Mouse (Mus musculus) layer of hippocampus, adult 6 months (tissue): ENCODE data around the gene Dynlrb1. TPM values are rescaled to one million over a fixed set of nuclear protein-coding genes. Genes with fewer than 3 reads are reported as not detected.

ENCODE experiments used
- long read RNA-seq, 2 experiments: library from polyadenylated mRNA; unstranded; transcript quantifications; one replicate each; pipeline ENCODE4 v2.0.0; 2019 to 2020
- polyA plus RNA-seq: library from polyadenylated mRNA; unstranded; fragments of <200 nt; fragmentation: Nextera tagmentation; gene quantifications from 2 replicates; pipeline ENCODE4 v1.2.3, GENCODE M21; 2021

Gene Dynlrb1
- polyA plus RNA-seq, result 730 and 774 TPM in 2 replicates
- long read RNA-seq, experiment 1, transcript Dynlrb1-204 (4 exons, 788 nt), result minor isoform, 8 of 309 reads
- long read RNA-seq, experiment 1, transcript Dynlrb1-202 (4 exons, 684 nt), result major isoform, 263 of 309 reads
- long read RNA-seq, experiment 1, transcript Dynlrb1-201 (4 exons, 677 nt), result minor isoform, 6 of 309 reads
- long read RNA-seq, experiment 1, transcript Dynlrb1-203 (4 exons, 534 nt), result minor isoform, 11 of 309 reads
- long read RNA-seq, experiment 1, partial matches to known transcripts, result 15 of 309 reads
- long read RNA-seq, experiment 1, other reads (novel, unspliced or antisense), result 6 of 309 reads
- long read RNA-seq, experiment 2, transcript Dynlrb1-202 (4 exons, 684 nt), result major isoform, 42 of 52 reads
- long read RNA-seq, experiment 2, partial matches to known transcripts, result 3 of 52 reads
- long read RNA-seq, experiment 2, other reads (novel, unspliced or antisense), result 3 of 52 reads

GRCm38 (mm10) chr2:155236362-155236992 lies at the start of gene Dynlrb1:
Gene Dynlrb1 (plus strand): TSS chr2:155236533.

GRCm38 (mm10) chr2:155276195-155276594 lies 39.9 kb downstream of the Dynlrb1 start, which contains the start of gene Map1lc3a:
Gene Map1lc3a (plus strand): TSS chr2:155276297.

Other genes starting within 250 kb of the Dynlrb1 start
- not detected in 2 replicates for gene Gm14226, start 218.3 kb upstream of the Dynlrb1 start, polyA plus RNA-seq
- gene Ahcy, start 162.0 kb upstream of the Dynlrb1 start, polyA plus RNA-seq, result 25.4 and 27.3 TPM in 2 replicates
- 14.9 and 19.7 TPM in 2 replicates for gene Itch, start 103.0 kb upstream of the Dynlrb1 start, polyA plus RNA-seq
- gene Map1lc3a, start 39.8 kb downstream of the Dynlrb1 start, polyA plus RNA-seq, result 789 and 886 TPM in 2 replicates
- 12.1 and 12.5 TPM in 2 replicates for gene Pigu, start 120.9 kb downstream of the Dynlrb1 start, polyA plus RNA-seq
- 114 and 153 TPM in 2 replicates for gene Trp53inp2, start 144.5 kb downstream of the Dynlrb1 start, polyA plus RNA-seq
- gene Ncoa6, start 237.4 kb downstream of the Dynlrb1 start, polyA plus RNA-seq, result 6.0 and 6.3 TPM in 2 replicates